Mouse (Mus musculus): ENCODE measurements around the gene Akr1c19. TPM values are rescaled to one million over a fixed set of nuclear protein-coding genes. Genes with fewer than 3 reads are reported as not detected.
"Not testable (repeated sequence)": the region's sequence is repeated elsewhere in the genome, so short reads cannot be mapped to it uniquely, and the experiment has no call there.

Akr1c19 gene
- polyA plus RNA-seq, 1 experiment from 2014 or later, result 0.27 TPM

DNA sequence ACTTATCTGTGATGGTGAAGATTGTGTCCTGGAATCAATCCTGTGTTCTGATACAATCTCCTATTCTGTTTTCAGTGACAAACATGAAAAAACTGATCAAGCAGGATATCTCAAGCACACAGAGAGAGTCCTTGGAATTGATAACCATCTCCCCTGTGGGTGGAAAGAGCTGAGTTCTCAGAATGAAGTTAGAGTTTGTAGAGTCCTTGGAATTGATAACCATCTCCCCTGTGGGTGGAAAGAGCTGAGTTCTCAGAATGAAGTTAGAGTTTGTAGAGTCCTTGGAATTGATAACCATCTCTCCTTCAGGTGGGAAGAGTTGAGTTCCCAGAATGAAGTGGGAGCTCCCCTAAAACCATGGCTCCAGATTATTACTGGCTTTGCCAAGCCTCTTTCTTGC, 28.4 kb downstream of the Akr1c19 start:
- not testable (repeated sequence) for H3K36me3 ChIP-seq (ENCODE audit: control insufficient read depth, insufficient read depth, low read length); H3K9ac ChIP-seq (ENCODE audit: low read length); H3K27ac ChIP-seq (ENCODE audit: low read depth, low read length); ATAC-seq (replicated peaks; ENCODE audit: low FRiP score); H3K4me1 ChIP-seq (replicated peaks; ENCODE audit: control insufficient read depth, insufficient read depth, low read length); H3K4me3 ChIP-seq (ENCODE audit: low read depth, low read length); H3K4me2 ChIP-seq (ENCODE audit: low read depth, low read length, severe bottlenecking); H3K27me3 ChIP-seq (ENCODE audit: control insufficient read depth, insufficient read depth, low read length); DNase-seq (ENCODE audit: low spot score); H3K9me3 ChIP-seq (ENCODE audit: control insufficient read depth, low read length)

DNA sequence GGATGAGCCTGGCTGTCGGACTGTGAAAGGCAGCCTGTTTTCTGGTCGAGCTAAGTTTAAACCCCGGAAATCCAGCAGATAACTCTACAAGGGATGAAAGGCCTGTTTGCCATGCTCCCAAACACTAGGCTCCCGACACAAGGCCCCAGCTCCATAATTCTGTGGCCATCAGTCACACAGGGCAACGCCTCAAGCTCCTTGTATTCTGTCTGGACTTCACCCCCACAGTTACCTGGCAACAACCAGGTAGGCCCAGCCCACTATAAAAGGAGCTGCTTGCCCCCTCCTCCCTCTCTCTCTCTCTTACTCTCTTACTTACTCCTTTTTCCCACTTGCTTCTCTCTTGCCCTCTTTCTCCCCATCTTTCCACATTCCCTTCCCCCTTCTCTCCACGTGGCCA, 28.8 kb downstream of the Akr1c19 start:
- H3K9ac ChIP-seq (ENCODE audit: low read length), result no peak overlapping the region
- H3K27me3 ChIP-seq (ENCODE audit: control insufficient read depth, insufficient read depth, low read length), result no peaks in the 10 kb centered on the region
- DNase-seq (ENCODE audit: low spot score), result no peak
- H3K36me3 ChIP-seq (ENCODE audit: control insufficient read depth, insufficient read depth, low read length), result no peaks in the 10 kb centered on the region
- no peak overlapping the region for H3K4me2 ChIP-seq (ENCODE audit: low read depth, low read length, severe bottlenecking)
- no peaks in the 10 kb centered on the region for H3K9me3 ChIP-seq (ENCODE audit: control insufficient read depth, low read length)
- H3K4me3 ChIP-seq (ENCODE audit: low read depth, low read length), result no peak overlapping the region
- WGBS, result 84% methylated on average over 6 of the region's 6 CpGs
- H3K4me1 ChIP-seq (replicated peaks; ENCODE audit: control insufficient read depth, insufficient read depth, low read length), result no peaks in the 10 kb centered on the region
- no peak for ATAC-seq (replicated peaks; ENCODE audit: low FRiP score)
- H3K27ac ChIP-seq (ENCODE audit: low read depth, low read length), result no peak overlapping the region

DNA sequence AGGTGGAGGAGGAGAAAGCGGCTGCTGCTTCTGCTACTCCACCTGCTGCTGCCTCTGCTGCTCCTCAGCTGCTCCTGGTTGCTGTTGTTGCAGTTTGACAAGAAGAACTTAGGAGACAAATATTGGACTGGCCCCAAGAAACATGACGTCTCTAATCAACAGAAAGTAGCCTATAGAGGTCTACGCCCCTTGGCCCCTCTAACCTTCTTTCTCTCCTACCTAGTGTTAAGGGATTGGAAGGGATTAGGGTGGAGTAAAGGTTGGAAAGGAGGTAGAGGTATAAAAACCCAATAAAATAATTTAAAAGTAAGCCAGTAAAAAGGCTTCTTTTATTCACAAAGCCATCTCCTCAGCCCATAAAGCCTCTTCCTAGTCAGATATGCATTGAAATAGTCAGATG, 36.1 kb downstream of the Akr1c19 start:
- Histone ChIP-seq H3K9ac (ENCODE audit: low read length) (no peak overlapping the region), H3K4me3 (ENCODE audit: low read depth, low read length) (no peak overlapping the region), H3K4me2 (ENCODE audit: low read depth, low read length, severe bottlenecking) (no peak overlapping the region), H3K36me3 (ENCODE audit: control insufficient read depth, insufficient read depth, low read length) (no peaks in the 10 kb centered on the region), H3K27ac (ENCODE audit: low read depth, low read length) (no peak overlapping the region), H3K27me3 (ENCODE audit: control insufficient read depth, insufficient read depth, low read length) (no peaks in the 10 kb centered on the region), H3K4me1 (replicated peaks; ENCODE audit: control insufficient read depth, insufficient read depth, low read length) (no peaks in the 10 kb centered on the region), H3K9me3 (ENCODE audit: control insufficient read depth, low read length) (no peaks in the 10 kb centered on the region)
- no peak for DNase-seq (ENCODE audit: low spot score)
- no peak for ATAC-seq (replicated peaks; ENCODE audit: low FRiP score)
- WGBS, result 85% methylated on average over 3 of the region's 3 CpGs

DNA sequence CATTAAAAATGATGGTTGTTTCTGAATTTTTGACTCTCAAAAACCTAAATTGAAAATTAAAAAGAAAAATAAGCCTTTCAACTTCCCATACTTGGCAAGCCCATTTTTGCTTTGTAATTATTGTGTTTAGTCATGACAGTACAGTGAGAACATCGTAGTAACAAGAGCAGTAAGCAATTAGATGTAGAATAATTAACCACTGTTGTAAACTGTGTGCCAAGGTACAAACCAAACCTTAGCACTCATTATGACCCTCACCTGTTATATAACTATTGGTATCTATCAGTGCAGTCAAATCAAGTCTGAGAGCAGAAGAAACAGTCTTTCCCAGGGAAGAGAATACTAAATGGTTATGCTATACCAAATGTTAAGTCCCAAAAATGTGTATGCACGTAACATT, 36.5 kb downstream of the Akr1c19 start:
- ATAC-seq (replicated peaks; ENCODE audit: low FRiP score) (no peak), DNase-seq (ENCODE audit: low spot score) (no peak)
- Histone ChIP-seq H3K27ac (ENCODE audit: low read depth, low read length) (no peak overlapping the region), H3K9me3 (ENCODE audit: control insufficient read depth, low read length) (no peaks in the 10 kb centered on the region), H3K27me3 (ENCODE audit: control insufficient read depth, insufficient read depth, low read length) (no peaks in the 10 kb centered on the region), H3K36me3 (ENCODE audit: control insufficient read depth, insufficient read depth, low read length) (no peaks in the 10 kb centered on the region), H3K9ac (ENCODE audit: low read length) (no peak overlapping the region), H3K4me2 (ENCODE audit: low read depth, low read length, severe bottlenecking) (no peak overlapping the region), H3K4me1 (replicated peaks; ENCODE audit: control insufficient read depth, insufficient read depth, low read length) (no peaks in the 10 kb centered on the region), H3K4me3 (ENCODE audit: low read depth, low read length) (no peak overlapping the region)
- 95% methylated on average over 2 of the region's 2 CpGs for WGBS

DNA sequence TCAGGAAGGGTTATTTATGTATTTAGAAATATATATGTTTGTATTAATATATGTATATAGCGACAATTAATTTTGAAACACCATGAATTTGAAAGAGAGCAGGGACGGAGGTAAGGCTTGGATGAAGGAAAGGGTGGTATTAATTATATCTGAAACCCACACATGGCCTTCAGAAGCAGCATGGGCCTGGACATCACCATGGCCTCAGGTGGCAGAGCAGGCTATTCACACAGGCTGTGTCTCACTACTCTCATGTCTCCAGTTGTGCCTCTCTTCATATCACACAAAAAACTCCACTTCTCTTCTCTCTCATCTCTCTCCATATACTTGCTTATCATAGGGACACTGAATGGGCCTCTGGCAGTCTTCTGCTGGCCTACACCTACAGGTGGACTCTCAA, 37.0 kb downstream of the Akr1c19 start:
- WGBS, result 96% methylated on average over 2 of the region's 2 CpGs
- H3K9me3 ChIP-seq (ENCODE audit: control insufficient read depth, low read length); ATAC-seq (replicated peaks; ENCODE audit: low FRiP score); H3K36me3 ChIP-seq (ENCODE audit: control insufficient read depth, insufficient read depth, low read length); H3K27ac ChIP-seq (ENCODE audit: low read depth, low read length); H3K27me3 ChIP-seq (ENCODE audit: control insufficient read depth, insufficient read depth, low read length); H3K4me1 ChIP-seq (replicated peaks; ENCODE audit: control insufficient read depth, insufficient read depth, low read length); H3K4me3 ChIP-seq (ENCODE audit: low read depth, low read length); DNase-seq (ENCODE audit: low spot score); H3K9ac ChIP-seq (ENCODE audit: low read length); H3K4me2 ChIP-seq (ENCODE audit: low read depth, low read length, severe bottlenecking): not testable (repeated sequence)

DNA sequence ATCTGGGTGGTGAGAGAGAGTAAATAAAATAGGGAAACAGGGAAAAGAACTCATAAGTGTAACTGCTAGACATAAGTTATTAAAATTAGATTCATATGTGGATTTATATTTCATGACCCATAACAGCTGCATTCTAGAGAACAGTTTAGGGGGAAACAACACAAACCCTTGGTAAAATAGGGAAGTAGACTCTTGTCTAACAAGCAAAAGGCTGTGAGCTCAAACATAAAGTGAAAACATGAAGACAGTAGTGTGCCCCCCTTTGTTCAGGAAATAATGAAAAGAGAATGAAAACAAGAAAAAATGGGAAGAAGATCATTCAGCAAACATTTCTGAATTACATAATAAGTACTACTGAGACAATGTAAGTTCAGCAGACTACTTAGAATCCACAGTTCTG, 42.4 kb downstream of the Akr1c19 start:
- H3K9ac ChIP-seq (ENCODE audit: low read length), result no peak overlapping the region
- H3K4me3 ChIP-seq (ENCODE audit: low read depth, low read length), result no peak overlapping the region
- no peaks in the 10 kb centered on the region for H3K4me1 ChIP-seq (replicated peaks; ENCODE audit: control insufficient read depth, insufficient read depth, low read length)
- no peaks in the 10 kb centered on the region for H3K27me3 ChIP-seq (ENCODE audit: control insufficient read depth, insufficient read depth, low read length)
- ATAC-seq (replicated peaks; ENCODE audit: low FRiP score) (no peak), DNase-seq (ENCODE audit: low spot score) (no peak)
- H3K4me2 ChIP-seq (ENCODE audit: low read depth, low read length, severe bottlenecking), result no peak overlapping the region
- H3K27ac ChIP-seq (ENCODE audit: low read depth, low read length), result no peak overlapping the region
- H3K9me3 ChIP-seq (ENCODE audit: control insufficient read depth, low read length), result no peaks in the 10 kb centered on the region
- no peaks in the 10 kb centered on the region for H3K36me3 ChIP-seq (ENCODE audit: control insufficient read depth, insufficient read depth, low read length)

DNA sequence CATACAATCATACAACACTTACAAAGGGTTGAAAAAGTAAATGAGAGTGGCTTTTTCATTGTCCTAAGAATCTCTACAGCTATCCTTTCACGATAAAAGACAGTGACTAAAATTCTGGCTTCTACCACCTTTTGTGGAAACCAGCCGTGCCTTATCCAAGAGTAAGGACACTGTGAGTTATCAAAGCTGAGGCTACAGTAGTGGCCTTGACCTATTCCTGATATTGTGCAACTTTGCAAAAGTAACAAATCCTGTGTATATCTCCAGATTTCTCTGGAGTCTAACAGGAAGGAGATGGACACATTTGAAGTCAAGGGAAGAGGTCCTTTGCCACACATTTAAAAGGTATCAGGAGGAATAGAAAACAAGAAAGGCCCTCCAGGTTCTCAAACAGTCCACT, 49.0 kb downstream of the Akr1c19 start:
- H3K36me3 ChIP-seq (ENCODE audit: control insufficient read depth, insufficient read depth, low read length), result no peaks in the 10 kb centered on the region
- H3K4me3 ChIP-seq (ENCODE audit: low read depth, low read length), result no peak overlapping the region
- no peak overlapping the region for H3K9ac ChIP-seq (ENCODE audit: low read length)
- 83% methylated on average over 2 of the region's 2 CpGs for WGBS
- H3K27me3 ChIP-seq (ENCODE audit: control insufficient read depth, insufficient read depth, low read length), result no peaks in the 10 kb centered on the region
- H3K27ac ChIP-seq (ENCODE audit: low read depth, low read length), result no peak overlapping the region
- no peak for DNase-seq (ENCODE audit: low spot score)
- no peaks in the 10 kb centered on the region for H3K4me1 ChIP-seq (replicated peaks; ENCODE audit: control insufficient read depth, insufficient read depth, low read length)
- no peak overlapping the region for H3K4me2 ChIP-seq (ENCODE audit: low read depth, low read length, severe bottlenecking)
- H3K9me3 ChIP-seq (ENCODE audit: control insufficient read depth, low read length), result no peaks in the 10 kb centered on the region
- no peak for ATAC-seq (replicated peaks; ENCODE audit: low FRiP score)

DNA sequence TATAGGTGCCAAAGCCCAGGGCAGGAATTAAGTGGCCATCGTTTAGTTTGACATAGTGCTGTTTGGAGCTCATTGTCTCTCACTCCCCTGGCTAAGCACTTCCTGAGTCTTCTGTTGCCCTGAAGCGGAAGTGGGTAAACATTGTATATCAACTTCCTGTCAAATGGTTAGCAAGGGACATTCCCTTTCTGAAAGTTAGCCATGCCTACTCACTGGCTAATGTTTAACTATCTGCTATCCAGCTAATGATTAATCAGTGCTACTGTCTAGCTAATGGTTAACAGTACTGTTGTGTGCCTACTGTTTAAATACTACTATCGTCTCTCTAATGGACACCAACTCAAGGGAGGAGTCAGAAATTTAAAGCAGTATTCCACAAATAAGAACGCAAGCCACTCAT, 50.8 kb downstream of the Akr1c19 start, which contains the start of gene Akr1c12:
Gene Akr1c12, minus strand, starts transcription at position 150 of the 400 bp plus-strand sequence.
- Histone ChIP-seq H3K27me3 (ENCODE audit: control insufficient read depth, insufficient read depth, low read length) (no peaks in the 10 kb centered on the region), H3K9me3 (ENCODE audit: control insufficient read depth, low read length) (no peaks in the 10 kb centered on the region), H3K4me1 (replicated peaks; ENCODE audit: control insufficient read depth, insufficient read depth, low read length) (no peaks in the 10 kb centered on the region), H3K27ac (ENCODE audit: low read depth, low read length) (no peak within 1 kb of the TSS), H3K9ac (ENCODE audit: low read length) (no peak within 1 kb of the TSS), H3K4me2 (ENCODE audit: low read depth, low read length, severe bottlenecking) (no peak within 1 kb of the TSS), H3K36me3 (ENCODE audit: control insufficient read depth, insufficient read depth, low read length) (no peaks in the 10 kb centered on the region), H3K4me3 (ENCODE audit: low read depth, low read length) (no peak within 1 kb of the TSS)
- 80% methylated on average over 4 of the region's 4 CpGs for WGBS
- ATAC-seq (replicated peaks; ENCODE audit: low FRiP score) (no peak), DNase-seq (ENCODE audit: low spot score) (no peak)

DNA sequence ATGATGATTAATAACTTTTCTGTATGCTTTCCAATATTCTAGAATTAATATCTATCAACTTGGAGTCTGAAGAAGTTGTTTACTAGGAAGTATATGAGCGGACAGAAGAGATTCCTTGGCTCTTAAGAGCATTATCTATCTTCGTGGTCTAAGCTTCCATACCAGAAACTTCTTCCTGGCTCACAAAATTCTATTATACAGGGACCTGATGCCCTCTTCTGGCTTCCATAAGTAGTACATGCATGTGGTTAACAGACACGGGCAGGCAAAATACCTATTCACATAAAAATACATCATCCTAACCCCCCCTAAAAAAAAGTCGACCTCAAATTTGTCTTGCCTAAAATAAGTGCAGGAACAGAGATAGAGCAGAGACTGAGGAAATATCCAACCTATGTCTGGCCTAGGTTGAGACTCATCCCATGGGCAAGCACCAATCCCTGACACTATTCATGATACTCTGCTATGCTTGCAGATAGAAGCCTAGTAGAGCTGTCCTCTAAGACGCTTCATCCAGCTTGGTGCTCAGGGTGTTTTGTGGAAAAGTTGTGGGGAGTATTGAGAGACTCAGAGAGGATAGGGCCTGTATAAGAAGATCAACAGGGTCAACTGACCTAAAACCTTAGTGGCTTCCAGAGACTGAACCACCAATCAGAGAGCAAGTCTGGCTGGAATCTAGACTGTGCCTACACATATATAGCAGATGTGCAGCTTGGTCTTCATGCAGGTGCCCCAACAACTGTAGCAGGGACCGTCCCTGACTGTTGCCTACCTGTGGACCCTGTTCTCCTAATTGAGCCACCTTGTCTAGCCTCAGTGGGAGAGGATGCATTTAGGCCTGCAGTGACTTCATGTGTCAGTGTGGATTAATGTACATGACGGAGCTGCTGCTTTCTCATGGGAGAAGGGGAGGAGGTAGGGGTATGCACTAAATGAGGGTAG, 53.2 kb downstream of the Akr1c19 start:
- Histone ChIP-seq H3K9me3 (ENCODE audit: control insufficient read depth, low read length) (no peaks in the 10 kb centered on the region), H3K36me3 (ENCODE audit: control insufficient read depth, insufficient read depth, low read length) (no peaks in the 10 kb centered on the region), H3K4me1 (replicated peaks; ENCODE audit: control insufficient read depth, insufficient read depth, low read length) (no peaks in the 10 kb centered on the region), H3K9ac (ENCODE audit: low read length) (no peak overlapping the region), H3K4me2 (ENCODE audit: low read depth, low read length, severe bottlenecking) (no peak overlapping the region), H3K27me3 (ENCODE audit: control insufficient read depth, insufficient read depth, low read length) (no peaks in the 10 kb centered on the region), H3K27ac (ENCODE audit: low read depth, low read length) (no peak overlapping the region), H3K4me3 (ENCODE audit: low read depth, low read length) (no peak overlapping the region)
- WGBS, result 42% methylated on average over 7 of the region's 7 CpGs
- DNase-seq (ENCODE audit: low spot score) (no peak), ATAC-seq (replicated peaks; ENCODE audit: low FRiP score) (peak; percentile 60; the same call in 1 of the 2 replicates)

Data from forebrain, embryonic 11.5 days (tissue).